Mouse (Mus musculus): ENCODE measurements around the gene Rce1.
A peak's percentile ranks its signal among the peaks of the same experiment; 100 is the strongest.

DNA sequence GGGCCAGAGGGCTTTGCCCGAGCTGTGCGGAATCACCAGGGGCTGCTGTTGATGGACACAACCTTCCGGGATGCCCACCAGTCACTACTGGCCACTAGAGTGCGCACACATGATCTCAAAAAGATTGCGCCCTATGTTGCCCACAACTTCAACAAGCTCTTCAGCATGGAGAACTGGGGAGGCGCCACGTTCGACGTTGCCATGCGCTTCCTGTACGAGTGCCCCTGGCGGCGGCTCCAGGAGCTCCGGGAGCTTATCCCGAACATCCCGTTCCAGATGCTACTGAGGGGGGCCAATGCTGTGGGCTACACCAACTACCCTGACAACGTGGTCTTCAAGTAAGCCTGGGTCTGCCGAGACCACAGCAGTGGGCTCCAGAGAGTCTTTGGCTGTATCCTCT, 7.3 kb downstream of the Rce1 start:
- TF ChIP-seq CTCF (IDR thresholded peaks at IDR 0.05; ENCODE audit: low read depth, low read length) (peak; percentile 14), EP300 (IDR thresholded peaks at IDR 0.05; ENCODE audit: insufficient read depth, low read depth, low read length) (no peak), POLR2A (IDR thresholded peaks at IDR 0.05; ENCODE audit: insufficient read depth, low read length) (no peak)
